ENCODE assay signal across 8 mouse cellular contexts in the genomic region with DNA sequence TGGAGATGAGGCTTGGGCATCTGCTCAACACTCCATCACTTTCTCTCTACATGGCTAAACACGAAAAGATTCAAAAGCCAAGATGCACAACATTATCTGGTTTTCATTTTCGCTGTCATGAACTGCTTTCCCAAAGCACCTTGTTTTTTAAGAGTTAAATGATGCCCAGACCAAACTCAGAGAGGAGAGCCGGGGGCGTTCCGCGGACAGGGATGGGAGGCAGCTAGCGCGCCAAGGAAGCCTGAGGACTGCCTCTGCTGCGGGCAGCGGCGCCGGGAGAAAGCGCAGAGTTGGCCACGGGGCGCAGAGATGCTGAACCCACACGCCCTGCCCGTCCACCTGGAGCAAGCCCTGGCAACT. TPM values are rescaled to one million over a fixed set of nuclear protein-coding genes. Genes with fewer than 3 reads are reported as not detected.
A peak's percentile ranks its signal among the peaks of the same experiment; 100 is the strongest.
DNase-seq lines count a peak whose midpoint lies in the region; ATAC-seq and TF ChIP-seq lines count a peak whose summit lies in the region.

No protein-coding gene starts in this region.

- WGBS in kidney, embryonic 16.5 days, result 1% methylated on average over 17 of the region's 17 CpGs
- WGBS in embryonic facial prominence, embryonic 10.5 days, result under 1% methylated on average over 17 of the region's 17 CpGs
- under 1% methylated on average over 17 of the region's 17 CpGs for WGBS in hindbrain, embryonic 12.5 days
- 1% methylated on average over 17 of the region's 17 CpGs for WGBS in lung, postnatal 0 days
- WGBS in stomach, embryonic 15.5 days, result under 1% methylated on average over 17 of the region's 17 CpGs

- no peak for TF ChIP-seq EP300 in lung, postnatal 0 days (IDR thresholded peaks at IDR 0.05)

- 0 out of 2 replicates have a peak, but pooled peaks cover 2% of the 10 kb centered on the region for H3K27me3 ChIP-seq in kidney, embryonic 16.5 days (ENCODE audit: insufficient read depth, low read length)
- H3K27me3 ChIP-seq in embryonic facial prominence, embryonic 10.5 days (replicated peaks; ENCODE audit: low read depth, poor library complexity, severe bottlenecking), result peaks cover 51% of the 10 kb centered on the region
- H3K27me3 ChIP-seq in hindbrain, embryonic 12.5 days, result peaks cover 20% of the 10 kb centered on the region
- H3K27me3 ChIP-seq in lung, postnatal 0 days (replicated peaks; ENCODE audit: insufficient read depth, low read length), result no peaks in the 10 kb centered on the region
- no peaks in the 10 kb centered on the region; the same call in 1 of the 2 replicates for H3K27me3 ChIP-seq in stomach, embryonic 15.5 days (replicated peaks)

- peak overlapping the region; percentile 78 for H3K9ac ChIP-seq in kidney, embryonic 16.5 days (replicated peaks; ENCODE audit: low read length)
- peak overlapping the region; percentile 84 for H3K9ac ChIP-seq in hindbrain, embryonic 12.5 days
- peak overlapping the region; percentile 65 for H3K9ac ChIP-seq in lung, postnatal 0 days (replicated peaks; ENCODE audit: low read depth)
- H3K9ac ChIP-seq in stomach, embryonic 15.5 days, result peak overlapping the region; percentile 50

- peak overlapping the region; percentile 91 for H3K4me2 ChIP-seq in kidney, embryonic 16.5 days (replicated peaks; ENCODE audit: low read depth, low read length)
- H3K4me2 ChIP-seq in hindbrain, embryonic 12.5 days (replicated peaks), result peak overlapping the region; percentile 94
- peak overlapping the region; percentile 68 for H3K4me2 ChIP-seq in lung, postnatal 0 days (replicated peaks; ENCODE audit: low read depth, low read length)
- H3K4me2 ChIP-seq in stomach, embryonic 15.5 days, result peak overlapping the region; percentile 95

- no peak for TF ChIP-seq CTCF in lung, postnatal 0 days (IDR thresholded peaks at IDR 0.05)

- no peaks in the 10 kb centered on the region for H3K36me3 ChIP-seq in kidney, embryonic 16.5 days (ENCODE audit: insufficient read depth, low read length)
- H3K36me3 ChIP-seq in embryonic facial prominence, embryonic 10.5 days (replicated peaks), result no peaks in the 10 kb centered on the region
- H3K36me3 ChIP-seq in hindbrain, embryonic 12.5 days, result no peaks in the 10 kb centered on the region
- H3K36me3 ChIP-seq in lung, postnatal 0 days (ENCODE audit: insufficient read depth, low read length), result no peaks in the 10 kb centered on the region
- H3K36me3 ChIP-seq in stomach, embryonic 15.5 days, result no peaks in the 10 kb centered on the region

- no peak overlapping the region for H3K27ac ChIP-seq in kidney, embryonic 16.5 days (ENCODE audit: low read length)
- peak overlapping the region; percentile 73 for H3K27ac ChIP-seq in embryonic facial prominence, embryonic 10.5 days (replicated peaks)
- 0 out of 2 replicates have a peak overlapping the region, but pooled peaks have one; percentile 66 for H3K27ac ChIP-seq in hindbrain, embryonic 12.5 days
- peak overlapping the region; percentile 74 for H3K27ac ChIP-seq in lung, postnatal 0 days (ENCODE audit: low read length)
- peak overlapping the region; percentile 44; the same call in 1 of the 2 replicates for H3K27ac ChIP-seq in stomach, embryonic 15.5 days

- no peak; the same call in 1 of the 2 replicates for ATAC-seq in kidney, embryonic 16.5 days (ENCODE audit: low FRiP score, low TSS enrichment)
- ATAC-seq in hindbrain, embryonic 12.5 days (ENCODE audit: low FRiP score), result peak; percentile 38
- no peak for ATAC-seq in lung, postnatal 0 days
- no peak for ATAC-seq in stomach, embryonic 15.5 days (ENCODE audit: insufficient read depth, low FRiP score, low read depth)

- peak overlapping the region; percentile 64 for H3K4me3 ChIP-seq in kidney, embryonic 16.5 days (ENCODE audit: low read length)
- H3K4me3 ChIP-seq in embryonic facial prominence, embryonic 10.5 days, result peak overlapping the region; percentile 69
- H3K4me3 ChIP-seq in hindbrain, embryonic 12.5 days, result peak overlapping the region; percentile 70
- peak overlapping the region; percentile 56 for H3K4me3 ChIP-seq in lung, postnatal 0 days (ENCODE audit: low read depth, low read length)
- peak overlapping the region; percentile 65 for H3K4me3 ChIP-seq in stomach, embryonic 15.5 days (replicated peaks)

- DNase-seq in kidney, postnatal 25 days, result no peak
- DNase-seq in embryonic facial prominence, embryonic 10.5 days (ENCODE audit: low spot score), result peak; percentile 58
- no peak for DNase-seq in lung, postnatal 0 days (ENCODE audit: low spot score)
- no peak for DNase-seq in adipocyte (ENCODE audit: low spot score)
- no peak for DNase-seq in spleen, postnatal 4 days (ENCODE audit: low spot score in 2 of 2)

- no peaks in the 10 kb centered on the region for H3K9me3 ChIP-seq in kidney, embryonic 16.5 days (ENCODE audit: low read length)
- no peaks in the 10 kb centered on the region for H3K9me3 ChIP-seq in embryonic facial prominence, embryonic 10.5 days
- H3K9me3 ChIP-seq in hindbrain, embryonic 12.5 days (replicated peaks), result no peaks in the 10 kb centered on the region
- H3K9me3 ChIP-seq in lung, postnatal 0 days (ENCODE audit: low read length), result no peaks in the 10 kb centered on the region
- H3K9me3 ChIP-seq in stomach, embryonic 15.5 days, result no peaks in the 10 kb centered on the region

- H3K4me1 ChIP-seq in kidney, embryonic 16.5 days (ENCODE audit: insufficient read depth, low read length), result peaks cover 19% of the 10 kb centered on the region
- peaks cover 22% of the 10 kb centered on the region for H3K4me1 ChIP-seq in embryonic facial prominence, embryonic 10.5 days
- peaks cover 20% of the 10 kb centered on the region for H3K4me1 ChIP-seq in hindbrain, embryonic 12.5 days
- 0 out of 2 replicates have a peak, but pooled peaks cover 3% of the 10 kb centered on the region for H3K4me1 ChIP-seq in lung, postnatal 0 days (ENCODE audit: insufficient read depth, low read depth, low read length)
- peaks cover 14% of the 10 kb centered on the region; the same call in 1 of the 2 replicates for H3K4me1 ChIP-seq in stomach, embryonic 15.5 days

RNA-seq across cellular contexts. Expression of a gene that starts 0.8 kb away (rescaled TPM):
- 2.8 and 3.5 TPM in 2 replicates for polyA plus RNA-seq in kidney, embryonic 16.5 days (2015; fragmentation: Nextera tagmentation; extraction: Ambion mirVana)
- polyA plus RNA-seq in embryonic facial prominence, embryonic 10.5 days (2016; fragmentation: Nextera tagmentation; extraction: Ambion mirVana), result 0.54 and 0.66 TPM in 2 replicates
- 6.5 and 7.0 TPM in 2 replicates for polyA plus RNA-seq in hindbrain, embryonic 12.5 days (2016; fragmentation: Nextera tagmentation; extraction: Ambion mirVana)
- polyA plus RNA-seq in lung, postnatal 0 days (2015; fragmentation: Nextera tagmentation; extraction: Ambion mirVana), result 12.5 and 14.7 TPM in 2 replicates
- 3.9 and 4.6 TPM in 2 replicates for polyA plus RNA-seq in stomach, embryonic 15.5 days (2015; fragmentation: Nextera tagmentation; extraction: Ambion mirVana)
